Mouse (Mus musculus) liver, embryonic 12.5 days (tissue): ENCODE results near the gene Tspan7. TPM values are rescaled to one million over a fixed set of nuclear protein-coding genes. Genes with fewer than 3 reads are reported as not detected.

Experiments used
- ATAC-seq: fragments of 200-750 bp; cut with Nextera tagmentation; 2 replicates; pipeline ENCODE4 v1.8.0; 2017; ENCODE audit warnings: moderate number of reproducible peaks, mild to moderate bottlenecking, moderate library complexity
- H3K27ac ChIP-seq: fragments of 300-500 bp; sonication (generic); 2 replicates; pipeline ENCODE4 v1.5.1; 2016; ENCODE audit warnings: mild to moderate bottlenecking
- H3K27me3 ChIP-seq: fragments of 300-500 bp; sonication (generic); replicated peaks from 2 replicates; pipeline ENCODE4 v1.6.1; 2016; ENCODE audit warnings: mild to moderate bottlenecking, moderate library complexity
- H3K36me3 ChIP-seq: fragments of 300-500 bp; sonication (generic); 2 replicates; pipeline ENCODE4 v1.6.1; 2016; ENCODE audit warnings: mild to moderate bottlenecking, moderate library complexity
- H3K4me1 ChIP-seq: fragments of 300-500 bp; sonication (generic); 2 replicates; pipeline ENCODE4 v1.6.1; 2016
- H3K4me2 ChIP-seq: fragments of 300-500 bp; sonication (generic); 2 replicates; pipeline ENCODE4 v1.6.1; 2016; ENCODE audit warnings: mild to moderate bottlenecking, moderate library complexity
- H3K4me3 ChIP-seq: fragments of 300-500 bp; sonication (generic); 2 replicates; pipeline ENCODE4 v1.5.1; 2016; ENCODE audit warnings: mild to moderate bottlenecking, moderate library complexity
- H3K9ac ChIP-seq: fragments of 300-500 bp; sonication (generic); 2 replicates; pipeline ENCODE4 v1.6.1; 2016; ENCODE audit warnings: mild to moderate bottlenecking, moderate library complexity
- H3K9me3 ChIP-seq: fragments of 300-500 bp; sonication (generic); replicated peaks from 2 replicates; pipeline ENCODE4 v1.6.1; 2016; ENCODE audit warnings: mild to moderate bottlenecking, moderate library complexity
- WGBS: fragments of 180-500 bp; shearing (Covaris S2); methylation state at CpG from one replicate; pipeline ENCODE4 v1.1.7; 2016; ENCODE audit not compliant: insufficient replicate concordance; 5-methylcytosine and 5-hydroxymethylcytosine counted together
- polyA plus RNA-seq: library from polyadenylated mRNA; unstranded; fragments of >200 nt; fragmentation: Nextera tagmentation; extraction: Ambion mirVana; gene quantifications from 2 replicates; pipeline ENCODE4 v1.2.1, GENCODE M21; 2016

The Tspan7 gene
- polyA plus RNA-seq, 1 experiment from 2014 or later = 44.8 TPM

DNA sequence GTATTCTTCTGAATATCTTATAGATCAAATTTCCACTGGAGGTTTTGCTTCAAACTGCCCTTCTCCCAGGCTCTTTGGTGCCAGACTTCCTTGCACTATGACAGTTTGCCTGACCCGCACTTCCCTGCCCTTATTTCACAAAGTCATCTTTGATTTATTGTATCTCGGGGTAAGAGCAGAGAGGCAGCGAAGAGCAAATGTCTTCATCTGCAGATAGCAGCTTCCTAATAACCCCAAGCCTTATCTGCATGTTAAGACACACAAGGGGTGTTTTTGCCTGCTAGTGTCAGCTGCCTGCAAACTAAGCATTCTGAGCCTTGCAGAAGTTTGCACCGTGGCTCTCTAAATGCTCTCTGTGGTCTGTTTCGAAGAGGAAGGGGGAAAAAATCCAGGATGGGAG, 29.5 kb downstream of the Tspan7 start:
- Histone ChIP-seq H3K9me3 (no peaks in the 10 kb centered on the region), H3K4me1 (no peaks in the 10 kb centered on the region), H3K4me3 (no peak overlapping the region), H3K27ac (no peak overlapping the region), H3K4me2 (no peak overlapping the region), H3K36me3 (no peaks in the 10 kb centered on the region), H3K9ac (no peak overlapping the region), H3K27me3 (no peaks in the 10 kb centered on the region)
- 46% methylated on average over 5 of the region's 5 CpGs for WGBS
- no peak for ATAC-seq

DNA sequence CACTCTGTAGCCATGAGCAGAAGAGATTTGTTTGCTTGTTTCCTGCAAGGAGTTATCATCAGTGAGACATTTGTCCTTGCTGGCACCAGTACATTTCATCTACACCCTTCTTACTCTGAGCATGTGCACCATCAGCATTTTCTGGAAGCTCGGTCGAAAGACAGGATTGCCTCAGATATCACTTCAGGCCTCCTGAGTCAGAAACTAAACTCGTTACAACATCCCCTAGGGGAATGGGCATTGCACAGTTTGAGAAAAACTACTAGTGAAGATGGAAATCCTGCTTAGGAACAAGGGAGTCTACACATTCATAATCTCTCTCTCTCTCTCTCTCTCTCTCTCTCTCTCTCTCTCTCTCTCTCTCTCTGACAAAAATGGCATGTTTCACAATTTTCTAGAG, 30.0 kb downstream of the Tspan7 start:
- Histone ChIP-seq H3K9me3 (no peaks in the 10 kb centered on the region), H3K27ac (no peak overlapping the region), H3K4me2 (no peak overlapping the region), H3K27me3 (no peaks in the 10 kb centered on the region), H3K9ac (no peak overlapping the region), H3K4me3 (no peak overlapping the region), H3K4me1 (no peaks in the 10 kb centered on the region), H3K36me3 (no peaks in the 10 kb centered on the region)
- ATAC-seq = no peak
- WGBS = 50% methylated on average over 3 of the region's 3 CpGs

DNA sequence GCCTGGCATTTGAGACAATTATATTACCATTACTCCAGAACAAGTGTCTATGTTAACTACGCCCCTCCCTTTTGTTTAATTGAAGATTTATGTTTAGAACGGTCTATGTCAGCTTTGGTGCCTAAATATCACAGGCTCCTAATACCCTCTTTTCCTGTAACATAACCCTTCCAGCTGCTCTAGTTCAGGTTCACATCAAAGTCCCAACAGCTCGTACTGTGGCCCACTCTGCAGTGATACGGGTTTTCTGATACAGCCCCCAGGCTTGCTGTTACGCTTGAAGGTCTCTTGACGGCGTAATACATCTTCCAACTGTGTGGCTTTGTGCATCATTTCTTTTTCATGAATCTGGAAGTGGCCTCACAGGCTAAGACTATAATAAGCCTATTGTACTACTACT, 31.5 kb downstream of the Tspan7 start:
- Histone ChIP-seq H3K36me3 (no peaks in the 10 kb centered on the region), H3K9me3 (no peaks in the 10 kb centered on the region), H3K4me1 (no peaks in the 10 kb centered on the region), H3K4me2 (no peak overlapping the region), H3K27ac (no peak overlapping the region), H3K27me3 (no peaks in the 10 kb centered on the region), H3K4me3 (no peak overlapping the region), H3K9ac (no peak overlapping the region)
- WGBS = 80% methylated on average over 7 of the region's 7 CpGs
- ATAC-seq = no peak

DNA sequence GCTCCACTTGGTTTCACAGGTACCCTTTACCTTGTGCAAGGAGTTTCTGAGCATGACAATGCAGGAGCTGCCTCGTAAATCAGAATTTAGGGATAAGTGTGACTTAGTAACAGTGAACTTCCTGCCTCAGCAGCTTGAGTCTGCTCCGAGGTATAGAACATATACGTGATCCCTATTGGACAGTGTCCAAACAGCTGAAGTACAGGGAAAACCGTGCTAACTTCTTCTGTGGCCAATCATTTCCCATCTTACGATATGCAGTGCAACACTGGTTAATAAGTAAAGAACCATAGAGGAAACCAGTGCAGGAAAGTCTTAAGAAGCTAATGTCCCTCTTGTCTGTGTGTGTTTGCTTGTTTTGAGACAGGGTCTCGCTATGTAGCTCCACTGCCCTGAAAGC, 32.0 kb downstream of the Tspan7 start:
- Histone ChIP-seq H3K9ac (no peak overlapping the region), H3K36me3 (no peaks in the 10 kb centered on the region), H3K4me3 (no peak overlapping the region), H3K4me2 (no peak overlapping the region), H3K27me3 (no peaks in the 10 kb centered on the region), H3K27ac (no peak overlapping the region), H3K4me1 (no peaks in the 10 kb centered on the region), H3K9me3 (no peaks in the 10 kb centered on the region)
- WGBS = 65% methylated on average over 6 of the region's 6 CpGs
- no peak for ATAC-seq

DNA sequence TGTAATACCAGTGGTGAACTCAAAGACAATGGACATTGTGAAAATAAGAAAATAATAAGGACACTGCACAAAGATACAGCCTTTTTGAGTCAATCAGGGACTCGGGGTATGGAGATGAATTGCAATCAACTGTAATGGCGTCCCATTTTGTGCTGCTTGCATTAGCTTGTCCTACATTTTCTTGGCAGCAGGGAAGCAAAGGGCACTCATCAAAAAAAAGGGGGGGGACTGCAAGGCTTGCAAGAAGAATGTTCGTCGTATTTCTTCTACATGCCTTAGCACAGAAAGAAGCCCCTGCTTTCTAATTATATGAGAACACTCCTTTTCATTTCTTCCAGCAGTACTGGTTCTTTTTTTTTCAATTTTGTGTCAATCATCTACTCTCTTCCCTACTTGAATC, 32.8 kb downstream of the Tspan7 start:
- H3K4me1 ChIP-seq = no peaks in the 10 kb centered on the region

DNA sequence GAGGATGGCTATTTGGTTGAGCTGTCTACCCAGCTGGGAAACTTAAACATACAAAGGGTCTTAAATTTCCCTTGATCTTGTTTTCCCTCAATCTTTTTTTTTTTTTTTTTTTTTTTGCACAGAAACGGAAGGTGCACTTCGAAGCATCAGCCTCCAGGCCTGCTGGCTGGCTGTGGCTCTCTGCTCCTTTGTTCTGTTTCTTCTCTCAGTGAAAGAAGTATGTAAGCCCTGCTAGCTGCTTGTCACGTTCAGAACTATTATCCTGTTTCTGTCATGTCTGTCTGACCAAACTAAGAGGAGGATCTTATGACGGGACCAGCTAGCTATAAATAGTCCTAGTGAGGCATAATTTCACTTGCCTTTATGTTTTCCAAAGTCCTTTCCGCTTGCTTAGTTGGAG, 33.6 kb downstream of the Tspan7 start:
- Histone ChIP-seq H3K36me3 (no peaks in the 10 kb centered on the region), H3K9me3 (no peaks in the 10 kb centered on the region), H3K4me2 (no peak overlapping the region), H3K4me3 (no peak overlapping the region), H3K9ac (no peak overlapping the region), H3K27ac (no peak overlapping the region), H3K4me1 (no peaks in the 10 kb centered on the region), H3K27me3 (no peaks in the 10 kb centered on the region)
- ATAC-seq = no peak
- 56% methylated on average over 5 of the region's 5 CpGs for WGBS

More for the DNA sequence above, 32.8 kb downstream of the Tspan7 start:
- Histone ChIP-seq H3K27ac (no peak overlapping the region), H3K4me2 (no peak overlapping the region), H3K9ac (no peak overlapping the region), H3K4me3 (no peak overlapping the region), H3K36me3 (no peaks in the 10 kb centered on the region), H3K9me3 (no peaks in the 10 kb centered on the region), H3K27me3 (no peaks in the 10 kb centered on the region)
- WGBS = 78% methylated on average over 4 of the region's 4 CpGs
- ATAC-seq = no peak

DNA sequence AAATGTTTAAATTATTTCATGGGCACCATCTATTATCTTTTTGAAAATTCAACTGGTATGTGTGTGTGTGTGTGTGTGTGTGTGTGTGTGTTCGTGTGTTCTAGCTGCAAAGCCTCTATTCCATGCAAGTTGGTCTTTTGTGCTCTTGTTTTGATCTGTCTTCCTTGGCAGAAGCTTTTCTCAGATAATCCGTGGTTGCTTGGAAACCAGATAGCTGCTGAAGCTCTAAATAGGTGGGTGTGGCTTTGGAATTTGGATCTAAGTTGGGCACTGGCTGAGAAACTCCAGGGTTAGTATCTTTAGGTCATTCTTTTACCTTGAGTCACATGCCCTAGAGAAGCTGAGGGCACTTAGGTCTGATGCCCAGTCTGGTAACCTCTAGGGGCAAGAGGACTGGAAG, 50.5 kb downstream of the Tspan7 start:
- H3K36me3 ChIP-seq = no peaks in the 10 kb centered on the region
- H3K4me2 ChIP-seq = no peak overlapping the region
- no peak overlapping the region for H3K27ac ChIP-seq
- no peak overlapping the region for H3K4me3 ChIP-seq
- no peaks in the 10 kb centered on the region for H3K27me3 ChIP-seq
- WGBS = 19% methylated on average over 2 of the region's 2 CpGs
- H3K4me1 ChIP-seq = no peaks in the 10 kb centered on the region
- no peak for ATAC-seq
- no peak overlapping the region for H3K9ac ChIP-seq
- H3K9me3 ChIP-seq = no peaks in the 10 kb centered on the region

DNA sequence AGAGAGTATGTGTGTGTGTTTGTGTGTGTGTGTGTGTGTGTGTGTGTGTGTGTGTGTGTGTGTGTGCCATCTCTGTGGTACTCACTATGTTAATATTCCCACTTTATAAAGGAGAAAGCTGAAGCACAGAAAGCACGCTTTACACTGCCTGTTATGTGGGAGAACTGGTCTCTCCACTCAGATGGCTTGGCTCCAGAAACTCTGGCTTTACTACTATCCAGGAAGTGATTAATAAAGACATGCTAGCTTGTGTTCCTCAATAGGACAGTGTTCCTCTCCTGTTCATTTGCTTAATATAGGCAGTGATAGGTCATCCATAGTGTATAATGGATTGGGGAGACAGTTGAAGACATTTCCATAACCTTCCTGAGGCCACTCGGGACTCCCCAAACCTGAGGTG, 54.1 kb downstream of the Tspan7 start:
- no peak for ATAC-seq
- no peak overlapping the region for H3K9ac ChIP-seq
- H3K27ac ChIP-seq = no peak overlapping the region
- no peak overlapping the region for H3K4me3 ChIP-seq
- H3K36me3 ChIP-seq = no peaks in the 10 kb centered on the region
- H3K27me3 ChIP-seq = no peaks in the 10 kb centered on the region
- H3K4me2 ChIP-seq = no peak overlapping the region
- H3K9me3 ChIP-seq = no peaks in the 10 kb centered on the region
- WGBS = 63% methylated on average over 2 of the region's 2 CpGs
- no peaks in the 10 kb centered on the region for H3K4me1 ChIP-seq

DNA sequence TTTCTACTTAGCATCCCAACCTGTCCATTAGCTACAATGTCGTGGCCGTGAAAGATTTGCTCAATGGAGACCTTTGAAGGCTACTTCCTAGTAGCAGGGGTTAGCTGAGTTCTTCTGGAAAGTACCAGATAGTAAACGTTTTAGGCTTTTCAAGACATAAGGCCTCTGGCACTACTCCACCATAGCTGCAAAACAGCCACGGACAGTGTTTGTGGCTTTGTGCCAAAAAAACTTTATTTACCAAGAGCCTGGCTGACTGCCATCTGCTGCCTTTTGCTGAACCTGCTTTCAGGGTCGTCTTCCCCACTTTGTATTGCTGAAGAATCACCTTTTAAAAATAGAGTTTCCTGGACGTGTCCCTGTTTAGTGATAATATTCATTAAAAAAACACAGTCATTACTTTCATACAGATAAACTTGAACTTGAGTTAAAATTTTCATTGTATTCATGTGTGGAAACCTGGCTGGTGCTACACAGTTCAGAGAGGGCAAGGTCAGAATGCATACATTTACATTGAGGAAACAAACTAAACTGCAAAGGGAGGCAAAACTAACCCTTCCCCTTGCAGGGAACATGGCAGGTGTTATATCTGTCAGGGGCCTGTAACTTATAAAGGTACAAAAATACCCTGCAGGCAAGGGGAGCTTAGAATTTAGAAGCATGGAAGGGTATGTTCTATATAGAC, 54.7 kb downstream of the Tspan7 start:
- no peak for ATAC-seq
- H3K4me1 ChIP-seq = no peaks in the 10 kb centered on the region
- 45% methylated on average over 6 of the region's 6 CpGs for WGBS
- H3K9ac ChIP-seq = no peak overlapping the region
- H3K27ac ChIP-seq = no peak overlapping the region
- H3K4me3 ChIP-seq = no peak overlapping the region
- no peaks in the 10 kb centered on the region for H3K36me3 ChIP-seq
- H3K4me2 ChIP-seq = no peak overlapping the region
- no peaks in the 10 kb centered on the region for H3K9me3 ChIP-seq
- H3K27me3 ChIP-seq = no peaks in the 10 kb centered on the region

DNA sequence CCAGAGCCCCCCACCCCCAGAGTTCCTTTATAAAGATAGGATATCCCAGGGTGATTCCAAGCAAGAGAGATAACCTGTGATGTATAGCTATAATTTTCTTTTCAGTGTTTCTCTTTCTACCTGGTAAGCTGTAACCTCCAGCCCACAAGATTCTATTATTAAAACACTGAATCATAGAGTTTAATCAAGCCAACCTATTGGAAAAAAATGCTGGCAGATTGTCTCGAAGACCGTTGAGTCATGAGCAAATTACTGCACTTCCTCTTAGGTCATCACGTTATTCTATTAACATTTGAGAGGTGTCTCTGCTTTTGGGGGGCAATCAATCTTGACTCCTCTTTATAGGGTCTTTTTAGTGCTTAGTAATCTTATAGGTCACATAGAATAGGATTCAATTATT, 61.9 kb downstream of the Tspan7 start:
- ATAC-seq = no peak
- Histone ChIP-seq H3K27ac (no peak overlapping the region), H3K4me3 (no peak overlapping the region), H3K9me3 (no peaks in the 10 kb centered on the region), H3K27me3 (no peaks in the 10 kb centered on the region), H3K9ac (no peak overlapping the region), H3K4me1 (no peaks in the 10 kb centered on the region), H3K36me3 (no peaks in the 10 kb centered on the region), H3K4me2 (no peak overlapping the region)
- 69% methylated on average over 3 of the region's 3 CpGs for WGBS

DNA sequence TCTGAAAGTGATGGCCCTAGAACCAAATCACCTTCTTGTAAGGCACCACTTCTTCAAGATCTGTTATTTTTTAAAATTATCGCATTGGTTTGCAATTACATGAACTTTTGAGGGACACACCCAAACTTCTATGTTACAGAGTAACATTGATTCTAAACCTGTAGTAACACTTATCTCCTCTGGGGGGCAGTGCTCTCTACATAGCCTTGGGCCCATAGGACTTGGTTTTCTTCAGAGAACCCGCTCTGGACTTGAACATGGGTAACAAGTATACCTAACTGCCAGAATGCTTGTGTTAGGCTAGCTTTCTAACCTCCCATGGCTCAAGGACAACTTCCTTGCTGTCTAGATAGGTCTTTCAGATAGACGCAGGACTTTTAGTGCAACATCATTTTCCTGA, 64.8 kb downstream of the Tspan7 start:
- H3K4me3 ChIP-seq = no peak overlapping the region
- H3K4me2 ChIP-seq = no peak overlapping the region
- H3K27me3 ChIP-seq = no peaks in the 10 kb centered on the region
- ATAC-seq = no peak
- no peaks in the 10 kb centered on the region for H3K36me3 ChIP-seq
- H3K4me1 ChIP-seq = no peaks in the 10 kb centered on the region
- 61% methylated on average over 3 of the region's 3 CpGs for WGBS
- no peaks in the 10 kb centered on the region for H3K9me3 ChIP-seq
- no peak overlapping the region for H3K27ac ChIP-seq
- no peak overlapping the region for H3K9ac ChIP-seq

DNA sequence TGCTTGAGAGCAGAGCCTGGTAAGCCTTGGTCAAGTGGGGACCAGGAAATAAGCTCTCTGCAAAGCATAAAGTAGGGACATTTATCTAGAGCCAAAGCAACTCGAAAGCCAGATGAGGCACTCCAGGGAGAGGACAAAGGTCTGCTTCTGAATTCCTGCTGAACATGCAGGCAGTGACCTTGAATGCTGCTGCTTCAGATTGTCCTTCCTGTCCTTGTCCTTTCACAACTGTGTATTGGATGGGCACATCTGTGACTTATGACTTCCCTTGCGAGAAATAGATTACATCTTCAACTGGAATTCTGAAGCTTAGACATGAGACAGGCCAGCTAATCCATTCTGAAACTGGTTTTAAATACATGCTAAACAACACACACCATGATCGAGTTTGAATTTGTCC, 71.9 kb downstream of the Tspan7 start:
- no peaks in the 10 kb centered on the region for H3K36me3 ChIP-seq
- H3K4me1 ChIP-seq = no peaks in the 10 kb centered on the region
- H3K4me3 ChIP-seq = no peak overlapping the region
- no peaks in the 10 kb centered on the region for H3K9me3 ChIP-seq
- 61% methylated on average over 3 of the region's 3 CpGs for WGBS
- no peak for ATAC-seq
- no peak overlapping the region for H3K27ac ChIP-seq
- H3K9ac ChIP-seq = no peak overlapping the region
- no peak overlapping the region for H3K4me2 ChIP-seq
- no peaks in the 10 kb centered on the region for H3K27me3 ChIP-seq

DNA sequence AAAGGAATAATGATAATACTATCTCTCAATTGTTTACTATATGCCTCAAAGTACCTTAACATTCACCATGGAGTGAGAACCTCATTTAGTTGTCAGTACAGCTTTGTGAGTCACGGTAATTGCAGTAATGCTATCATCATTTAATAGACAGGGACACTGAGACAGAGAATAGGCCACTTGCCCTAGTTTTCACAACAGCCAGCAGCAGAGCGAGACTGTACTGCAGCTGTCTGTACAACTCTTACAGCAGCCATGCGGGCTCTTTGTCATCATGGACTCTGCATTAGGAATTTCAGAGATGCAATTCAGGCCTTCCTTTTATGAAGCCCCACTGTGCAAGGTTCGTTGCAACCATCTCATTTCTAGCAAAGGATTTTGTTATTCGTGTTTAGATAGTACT, 72.6 kb downstream of the Tspan7 start:
- no peak overlapping the region for H3K4me3 ChIP-seq

More for the DNA sequence above, 72.6 kb downstream of the Tspan7 start:
- Histone ChIP-seq H3K27ac (no peak overlapping the region), H3K9me3 (no peaks in the 10 kb centered on the region), H3K4me1 (no peaks in the 10 kb centered on the region), H3K27me3 (no peaks in the 10 kb centered on the region), H3K4me2 (no peak overlapping the region), H3K9ac (no peak overlapping the region), H3K36me3 (no peaks in the 10 kb centered on the region)
- WGBS = 63% methylated on average over 5 of the region's 5 CpGs
- no peak for ATAC-seq
